Mouse (Mus musculus) forebrain, embryonic 16.5 days (tissue): ENCODE measurements around the gene Tmem39a. TPM values are rescaled to one million over a fixed set of nuclear protein-coding genes. Genes with fewer than 3 reads are reported as not detected.

Source experiments
- ATAC-seq: fragments of 200-750 bp; cut with Nextera tagmentation; 2 replicates; pipeline ENCODE4 v1.8.0; 2017; ENCODE audit warnings: mild to moderate bottlenecking, moderate library complexity
- H3K27ac ChIP-seq: fragments of 300-500 bp; sonication (generic); 2 replicates; pipeline ENCODE4 v1.5.1; 2014; ENCODE audit warnings: low read length, control low read depth
- H3K27me3 ChIP-seq: fragments of 300-500 bp; sonication (generic); replicated peaks from 2 replicates; pipeline ENCODE4 v1.6.1; 2014; ENCODE audit warnings: low read length; ENCODE audit not compliant: control insufficient read depth, insufficient read depth
- H3K36me3 ChIP-seq: fragments of 300-500 bp; sonication (generic); 2 replicates; pipeline ENCODE4 v1.6.1; 2014; ENCODE audit not compliant: control insufficient read depth, insufficient read depth
- H3K4me1 ChIP-seq: fragments of 300-500 bp; sonication (generic); replicated peaks from 2 replicates; pipeline ENCODE4 v1.6.1; 2014; ENCODE audit warnings: low read length; ENCODE audit not compliant: control insufficient read depth, insufficient read depth
- H3K4me2 ChIP-seq: fragments of 300-500 bp; sonication (generic); 2 replicates; pipeline ENCODE4 v1.6.1; 2014; ENCODE audit warnings: mild to moderate bottlenecking, low read length, control low read depth
- H3K4me3 ChIP-seq: fragments of 300-500 bp; sonication (generic); replicated peaks from 2 replicates; pipeline ENCODE4 v1.5.1; 2014; ENCODE audit warnings: mild to moderate bottlenecking, low read length, control low read depth
- H3K9ac ChIP-seq: fragments of 300-500 bp; sonication (generic); replicated peaks from 2 replicates; pipeline ENCODE4 v1.6.1; 2014; ENCODE audit warnings: low read depth, low read length, control low read depth
- H3K9me3 ChIP-seq: fragments of 300-500 bp; sonication (generic); 2 replicates; pipeline ENCODE4 v1.6.1; 2016; ENCODE audit warnings: low read length; ENCODE audit not compliant: control insufficient read depth
- WGBS: fragments of 180-500 bp; shearing (Covaris S2); extraction: QIAGEN DNeasy Blood & Tissue Kit; methylation state at CpG from one replicate; pipeline ENCODE4 v1.1.7; 2014; 5-methylcytosine and 5-hydroxymethylcytosine counted together
- polyA plus RNA-seq: library from polyadenylated mRNA; unstranded; fragments of >200 nt; fragmentation: Nextera tagmentation; extraction: Ambion mirVana; gene quantifications from 2 replicates; pipeline ENCODE4 v1.2.1, GENCODE M21; 2015

The Tmem39a gene
- 37.3 and 46.2 TPM in 2 replicates for polyA plus RNA-seq

DNA sequence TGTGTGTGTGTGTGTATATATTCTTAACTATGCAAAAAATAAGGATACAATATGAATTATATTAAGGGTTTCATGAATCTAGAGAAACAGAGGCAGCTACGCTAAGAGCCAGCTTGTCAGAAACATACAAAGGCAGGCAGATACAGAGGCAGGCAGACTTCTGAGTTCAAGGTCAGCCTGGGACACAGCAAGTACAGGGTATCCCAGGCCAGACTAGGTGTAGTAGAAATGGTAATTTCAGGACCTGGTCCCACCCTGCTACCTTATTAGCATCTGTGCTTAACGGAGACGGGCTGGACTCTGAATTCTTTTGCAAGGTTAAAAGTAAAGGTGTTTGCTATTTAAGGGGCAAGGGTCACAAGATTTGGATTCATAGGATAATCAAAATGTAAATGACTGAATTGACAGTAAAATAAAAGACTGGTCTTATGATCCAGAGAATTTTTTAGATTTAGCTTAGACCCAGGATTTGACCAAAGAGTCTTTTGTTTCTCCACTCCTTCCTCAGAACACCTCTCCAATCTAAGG is at the start of gene Tmem39a:
Tmem39a (plus strand) TSS at position 478 of the 528 bp plus-strand sequence.
- H3K27me3 ChIP-seq, result peaks cover 26% of the 10 kb centered on the region
- ATAC-seq, result no peak
- H3K4me1 ChIP-seq, result peaks cover under 1% of the 10 kb centered on the region
- WGBS, result 85% methylated on average over 3 of the region's 3 CpGs
- no peak within 1 kb of the TSS for H3K4me3 ChIP-seq
- no peaks in the 10 kb centered on the region for H3K36me3 ChIP-seq
- no peaks in the 10 kb centered on the region for H3K9me3 ChIP-seq
- H3K9ac ChIP-seq, result no peak within 1 kb of the TSS
- H3K27ac ChIP-seq, result no peak within 1 kb of the TSS
- H3K4me2 ChIP-seq, result no peak within 1 kb of the TSS

DNA sequence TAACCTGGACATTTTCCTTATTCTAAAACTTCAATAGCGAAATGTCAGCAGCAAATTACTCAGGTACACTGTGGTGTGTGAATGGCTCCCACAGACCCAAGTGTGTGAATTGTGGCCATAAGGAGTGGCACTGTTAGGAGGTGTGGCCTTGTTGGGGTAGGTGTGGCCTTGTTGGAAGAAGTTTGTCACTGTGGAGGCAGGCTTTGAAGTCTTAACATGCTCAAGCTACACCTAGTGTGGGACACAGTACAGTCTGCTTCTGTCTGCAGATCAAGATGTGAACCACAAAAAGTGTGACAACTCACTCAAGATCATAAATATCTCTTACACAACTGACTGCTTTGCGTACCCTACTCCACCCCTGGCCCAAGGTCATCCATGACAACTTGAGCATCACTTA is 47.7 kb upstream of the Tmem39a start:
- WGBS, result 96% methylated on average over 2 of the region's 2 CpGs
- Histone ChIP-seq H3K9me3 (no peaks in the 10 kb centered on the region), H3K36me3 (peaks cover 2% of the 10 kb centered on the region; the same call in 1 of the 2 replicates), H3K27me3 (no peaks in the 10 kb centered on the region), H3K9ac (no peak overlapping the region), H3K4me3 (no peak overlapping the region), H3K27ac (no peak overlapping the region), H3K4me2 (no peak overlapping the region), H3K4me1 (no peaks in the 10 kb centered on the region)
- ATAC-seq, result no peak

DNA sequence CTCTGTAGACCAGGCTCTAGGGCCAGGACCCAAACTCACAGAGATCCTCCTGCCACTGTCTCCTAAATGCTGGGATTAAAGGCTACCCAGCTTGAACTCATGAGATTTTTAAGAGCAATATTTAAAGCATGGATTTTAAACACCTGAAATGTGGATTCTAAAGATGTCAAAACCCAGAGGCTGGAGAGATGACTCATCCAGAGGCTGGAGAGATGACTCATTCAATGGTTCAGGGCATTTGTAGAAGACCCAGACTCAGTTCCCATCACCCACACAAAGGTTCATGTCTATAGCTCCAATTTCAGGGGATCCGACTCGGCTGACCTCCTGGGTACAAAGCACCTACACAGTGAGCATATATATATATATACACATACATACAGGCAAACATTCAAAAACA is 39.4 kb upstream of the Tmem39a start:
- ATAC-seq, result no peak
- Histone ChIP-seq H3K9me3 (no peaks in the 10 kb centered on the region), H3K27ac (no peak overlapping the region), H3K9ac (no peak overlapping the region), H3K27me3 (no peaks in the 10 kb centered on the region), H3K4me1 (peaks cover 9% of the 10 kb centered on the region), H3K4me2 (no peak overlapping the region), H3K4me3 (no peak overlapping the region), H3K36me3 (0 out of 2 replicates have a peak, but pooled peaks cover 3% of the 10 kb centered on the region)
- 98% methylated on average over 2 of the region's 2 CpGs for WGBS

DNA sequence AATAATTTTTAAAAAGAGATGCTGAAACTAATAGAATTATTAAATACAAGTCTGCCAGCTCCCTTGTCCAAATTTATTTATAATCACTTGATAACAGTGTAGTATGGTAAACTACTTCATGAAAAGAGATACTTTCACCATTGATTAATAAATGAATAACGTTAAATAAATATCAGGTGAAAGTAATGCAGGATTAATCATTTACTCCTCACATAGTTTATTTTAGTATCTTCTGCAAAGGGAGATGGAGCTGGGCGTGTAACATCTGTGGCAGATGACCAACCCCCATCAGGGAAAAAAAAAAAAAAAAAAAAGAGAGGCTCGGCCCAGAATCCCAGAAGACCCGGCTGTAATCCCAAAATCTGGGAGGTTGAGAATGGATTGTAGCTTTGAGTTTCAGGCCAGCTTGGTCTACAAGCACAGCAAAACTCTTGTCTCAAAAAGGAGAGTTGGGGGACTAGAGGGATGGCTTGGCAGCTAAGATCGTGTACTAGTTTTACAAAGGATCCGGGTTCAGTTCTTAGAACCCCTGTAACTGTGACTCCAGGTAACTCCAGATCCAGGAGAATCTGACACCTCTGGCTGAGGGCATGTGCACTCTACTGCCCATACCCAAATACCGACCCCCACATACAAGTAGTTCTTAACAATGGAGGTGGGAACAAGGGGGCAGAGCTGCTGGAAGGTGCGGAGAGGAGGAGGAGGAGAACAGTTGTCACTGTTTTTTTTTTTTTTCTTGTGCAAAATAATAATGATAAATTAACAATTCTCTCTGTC is 37.1 kb upstream of the Tmem39a start:
- Histone ChIP-seq H3K9me3 (no peaks in the 10 kb centered on the region), H3K4me3 (peak overlapping the region; percentile 76), H3K4me2 (peak overlapping the region; percentile 69), H3K4me1 (peaks cover 9% of the 10 kb centered on the region), H3K9ac (peak overlapping the region; percentile 48), H3K27me3 (no peaks in the 10 kb centered on the region), H3K27ac (no peak overlapping the region), H3K36me3 (peaks cover 20% of the 10 kb centered on the region)
- 33% methylated on average over 8 of the region's 8 CpGs for WGBS
- no peak for ATAC-seq

DNA sequence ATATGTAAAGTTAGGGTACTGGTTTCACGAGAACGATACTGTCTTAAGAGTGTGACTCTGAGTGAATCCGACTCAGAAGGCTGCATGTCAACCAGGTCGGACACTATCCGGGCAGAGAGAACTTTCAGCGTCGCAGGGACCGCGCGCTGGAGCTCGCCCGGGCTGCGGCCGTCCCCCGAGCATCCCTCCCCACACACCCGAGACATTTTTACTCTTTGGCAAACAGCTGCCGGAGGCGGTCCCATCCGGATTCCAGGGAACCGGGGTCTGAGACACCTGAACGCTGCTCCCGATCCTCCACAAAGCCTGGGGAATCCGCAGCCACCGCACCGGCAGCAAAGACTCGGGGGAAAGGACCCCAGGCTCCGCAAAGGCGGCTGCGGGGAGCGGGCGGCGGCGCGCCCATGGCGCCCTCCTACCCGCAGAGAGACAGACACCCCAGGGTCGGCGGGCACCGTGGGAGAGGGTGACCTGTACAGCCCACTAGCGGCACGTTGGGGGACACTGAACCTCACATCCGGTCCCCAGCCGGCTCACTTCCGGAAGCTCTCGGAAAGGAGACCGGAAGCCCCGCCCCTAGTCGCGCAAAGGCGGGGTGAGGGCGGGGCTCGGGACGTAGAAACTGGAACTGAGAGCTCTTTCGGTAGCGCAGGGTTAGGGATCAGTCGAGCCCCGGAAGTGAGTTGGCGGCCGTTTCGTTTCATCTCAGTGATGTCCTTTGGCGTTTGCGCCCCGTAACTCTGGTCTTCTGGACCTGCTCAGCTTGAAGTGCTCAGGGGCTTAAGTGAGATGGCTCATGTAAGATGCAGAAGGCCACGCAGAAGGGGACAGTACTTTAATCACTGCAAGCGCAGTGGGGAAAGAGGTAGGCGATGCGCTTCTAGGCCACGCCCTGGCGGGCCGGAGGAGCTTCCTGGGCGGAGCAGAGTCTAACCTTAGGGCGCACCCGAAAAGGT is 36.1 kb upstream of the Tmem39a start, which contains the start of gene Timmdc1:
Timmdc1 (minus strand) TSS at position 535 of the 956 bp plus-strand sequence.
- H3K27ac ChIP-seq, result peak within 1 kb of the TSS; percentile 90
- H3K27me3 ChIP-seq, result no peaks in the 10 kb centered on the region
- peak within 1 kb of the TSS; percentile 76 for H3K4me3 ChIP-seq
- peaks cover 26% of the 10 kb centered on the region for H3K36me3 ChIP-seq
- H3K9ac ChIP-seq, result peak within 1 kb of the TSS; percentile 87
- H3K4me2 ChIP-seq, result peak within 1 kb of the TSS; percentile 71
- WGBS, result under 1% methylated on average over 73 of the region's 73 CpGs
- no peaks in the 10 kb centered on the region for H3K9me3 ChIP-seq
- peaks cover 9% of the 10 kb centered on the region for H3K4me1 ChIP-seq
- peak; percentile 99 for ATAC-seq

DNA sequence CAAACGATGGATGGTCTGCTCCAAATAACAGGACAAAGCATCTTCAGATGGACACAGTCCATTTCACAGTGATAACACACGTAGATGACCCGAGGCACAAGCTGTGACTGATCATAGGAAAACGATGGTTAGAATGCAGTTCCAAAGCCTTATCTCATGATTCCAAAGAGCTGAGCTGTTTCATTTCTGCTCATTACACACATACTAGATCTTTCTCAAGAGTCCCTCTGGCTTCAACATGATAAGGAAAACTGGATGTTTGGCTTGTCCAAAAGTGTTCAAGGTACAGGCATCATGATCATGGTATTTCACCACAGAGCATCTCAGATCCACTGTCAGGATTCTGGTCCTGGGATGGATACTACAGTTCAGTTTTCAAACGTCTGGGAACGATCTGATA is 32.2 kb upstream of the Tmem39a start:
- no peak overlapping the region for H3K4me3 ChIP-seq
- no peak overlapping the region for H3K9ac ChIP-seq
- H3K36me3 ChIP-seq, result peaks cover 37% of the 10 kb centered on the region
- no peaks in the 10 kb centered on the region for H3K9me3 ChIP-seq
- 92% methylated on average over 6 of the region's 6 CpGs for WGBS
- H3K27me3 ChIP-seq, result no peaks in the 10 kb centered on the region
- H3K4me1 ChIP-seq, result peaks cover 9% of the 10 kb centered on the region
- H3K4me2 ChIP-seq, result no peak overlapping the region
- no peak overlapping the region for H3K27ac ChIP-seq
- ATAC-seq, result no peak

DNA sequence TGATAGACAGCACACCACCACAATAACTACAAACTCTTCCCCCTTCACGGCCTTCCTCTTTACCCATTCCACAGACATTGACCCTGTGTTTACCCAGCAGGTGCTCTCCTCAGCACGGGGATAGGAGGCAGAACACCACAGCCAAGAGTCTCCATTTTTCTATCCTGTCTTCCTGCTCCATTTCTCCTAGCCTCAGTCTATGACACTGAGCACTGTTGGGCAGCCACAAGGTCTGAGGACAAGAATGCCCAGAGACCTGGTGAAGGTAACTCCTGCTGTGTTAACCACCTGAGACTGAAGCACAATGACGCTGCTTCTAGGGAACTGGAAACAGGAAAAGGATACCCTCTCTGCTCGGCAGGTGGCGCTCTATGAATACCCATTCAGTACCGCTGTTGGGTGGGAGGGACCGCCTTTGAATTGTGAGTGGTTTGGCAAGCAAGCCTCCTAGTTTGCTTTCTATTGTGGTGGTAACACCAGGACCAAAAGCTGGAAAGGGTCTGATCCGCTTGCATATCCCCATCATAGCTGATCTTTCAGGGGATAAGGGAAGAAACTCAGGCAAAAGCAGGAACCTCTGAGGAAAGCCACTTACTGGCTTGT is 21.9 kb upstream of the Tmem39a start:
- H3K4me2 ChIP-seq, result no peak overlapping the region
- no peaks in the 10 kb centered on the region for H3K27me3 ChIP-seq
- no peak overlapping the region for H3K4me3 ChIP-seq
- ATAC-seq, result peak; percentile 67
- WGBS, result 42% methylated on average over 8 of the region's 8 CpGs
- H3K9me3 ChIP-seq, result no peaks in the 10 kb centered on the region
- H3K4me1 ChIP-seq, result no peaks in the 10 kb centered on the region
- no peak overlapping the region for H3K9ac ChIP-seq
- peaks cover 33% of the 10 kb centered on the region for H3K36me3 ChIP-seq
- H3K27ac ChIP-seq, result no peak overlapping the region

DNA sequence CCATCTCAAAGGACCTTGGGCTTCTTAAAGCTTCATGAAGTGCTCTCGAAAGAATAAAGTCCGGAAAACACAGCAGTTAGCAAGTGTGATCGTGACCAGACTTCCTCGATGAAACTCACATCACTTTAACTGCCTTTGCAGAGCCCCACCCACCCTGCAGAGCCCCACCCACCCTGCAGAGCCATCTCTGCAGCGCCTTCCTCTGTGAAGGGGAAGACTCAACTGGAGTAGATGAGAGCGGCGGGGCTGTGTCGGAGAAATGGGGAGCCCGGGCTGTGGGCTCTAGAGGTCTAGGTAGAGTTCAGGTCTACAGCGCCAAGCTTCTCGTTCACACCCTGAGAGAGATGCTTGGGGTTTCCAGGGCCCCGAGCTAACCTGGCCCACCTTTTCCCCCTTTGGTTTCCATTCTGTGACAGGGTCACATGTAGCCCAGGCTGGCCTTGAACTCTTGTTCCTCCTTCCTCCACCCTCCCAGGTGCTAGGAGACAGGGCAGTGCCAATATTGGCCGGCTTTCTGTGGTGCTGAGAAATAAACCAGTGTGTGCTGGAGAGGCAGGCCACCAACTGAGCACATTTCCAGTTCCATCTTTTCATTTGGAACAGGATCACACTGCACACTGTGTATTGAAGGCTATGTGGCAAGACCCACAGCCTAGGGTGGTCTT is 19.6 kb upstream of the Tmem39a start:
- H3K36me3 ChIP-seq, result peaks cover 34% of the 10 kb centered on the region
- H3K9me3 ChIP-seq, result no peaks in the 10 kb centered on the region
- no peak overlapping the region for H3K27ac ChIP-seq
- 93% methylated on average over 13 of the region's 13 CpGs for WGBS
- no peak overlapping the region for H3K4me2 ChIP-seq
- ATAC-seq, result no peak
- H3K9ac ChIP-seq, result no peak overlapping the region
- no peaks in the 10 kb centered on the region for H3K4me1 ChIP-seq
- no peak overlapping the region for H3K4me3 ChIP-seq
- no peaks in the 10 kb centered on the region for H3K27me3 ChIP-seq
